Mouse (Mus musculus): ENCODE results near the gene Il5. TPM values are rescaled to one million over a fixed set of nuclear protein-coding genes. Genes with fewer than 3 reads are reported as not detected.
"Not testable (repeated sequence)": the region's sequence is repeated elsewhere in the genome, so short reads cannot be mapped to it uniquely, and the experiment has no call there.

Il5 gene
- total RNA-seq, 2 experiments from 2014 or later, result not detected

DNA sequence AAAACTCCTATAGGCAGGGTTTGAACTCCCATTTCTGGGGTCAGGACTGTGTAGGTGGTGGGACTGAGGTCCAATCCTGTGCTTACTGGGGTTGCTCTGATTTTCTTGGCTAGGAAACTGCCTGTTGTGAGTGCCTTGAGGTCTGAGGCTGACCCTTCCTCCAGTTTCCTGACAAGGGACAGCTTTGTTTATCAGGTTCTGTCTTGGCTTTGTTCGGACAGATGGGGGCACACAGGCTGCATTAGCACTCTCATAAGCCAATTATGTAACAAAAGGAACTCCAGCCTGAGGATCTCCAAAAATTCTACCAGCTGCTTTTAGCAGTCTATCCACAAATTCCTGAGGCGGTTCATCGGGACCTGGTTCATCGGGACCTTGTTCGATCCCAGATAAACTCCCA lies 21.8 kb downstream of the Il5 start:
- DNase-seq (ENCODE audit: low spot score in 2 of 2), result no peak

DNA sequence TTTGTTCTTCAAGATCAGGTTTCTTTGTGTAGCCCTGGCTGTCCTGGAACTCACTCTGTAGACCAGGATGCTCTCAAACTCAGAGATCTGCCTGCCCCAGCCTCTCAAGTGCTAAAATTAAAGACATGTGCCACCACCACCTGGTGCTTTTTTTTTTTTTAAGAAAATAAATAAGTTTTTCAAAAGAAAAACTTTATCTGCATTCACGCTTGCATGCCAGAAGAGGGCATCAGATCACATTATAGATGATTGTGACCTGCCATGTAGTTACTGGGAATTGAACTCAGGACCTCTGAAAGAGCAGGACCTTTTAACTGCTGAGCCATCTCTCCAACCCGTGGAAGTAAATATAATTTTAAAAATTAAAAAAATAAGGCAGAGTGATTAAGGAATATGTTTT lies 24.7 kb downstream of the Il5 start:
- no peak for DNase-seq (ENCODE audit: low spot score in 2 of 2)

DNA sequence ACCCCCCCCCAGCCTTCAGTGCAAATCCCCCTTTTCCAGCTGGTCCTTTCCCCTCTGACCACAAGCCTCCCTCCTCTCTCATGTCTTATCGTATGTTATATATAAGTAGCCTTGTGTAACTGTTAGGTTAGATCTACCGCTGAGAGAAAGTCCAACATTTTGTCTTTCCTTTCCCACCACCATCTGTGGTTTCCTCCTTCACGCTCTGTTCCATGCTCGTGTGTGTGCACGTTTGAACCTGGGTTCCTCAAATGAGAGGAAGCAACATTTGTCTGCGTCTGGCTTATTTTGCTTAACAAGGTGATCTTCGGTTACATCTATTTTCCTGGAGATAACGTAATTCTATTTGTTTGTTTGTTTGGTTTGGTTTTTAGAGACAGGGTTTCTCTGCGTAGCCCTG lies 27.4 kb downstream of the Il5 start:
- DNase-seq (ENCODE audit: low spot score in 2 of 2), result no peak

GRCm38 (mm10) chr11:53748614-53749013 lies 28.0 kb downstream of the Il5 start:
- no peak for DNase-seq (ENCODE audit: low spot score in 2 of 2)

DNA sequence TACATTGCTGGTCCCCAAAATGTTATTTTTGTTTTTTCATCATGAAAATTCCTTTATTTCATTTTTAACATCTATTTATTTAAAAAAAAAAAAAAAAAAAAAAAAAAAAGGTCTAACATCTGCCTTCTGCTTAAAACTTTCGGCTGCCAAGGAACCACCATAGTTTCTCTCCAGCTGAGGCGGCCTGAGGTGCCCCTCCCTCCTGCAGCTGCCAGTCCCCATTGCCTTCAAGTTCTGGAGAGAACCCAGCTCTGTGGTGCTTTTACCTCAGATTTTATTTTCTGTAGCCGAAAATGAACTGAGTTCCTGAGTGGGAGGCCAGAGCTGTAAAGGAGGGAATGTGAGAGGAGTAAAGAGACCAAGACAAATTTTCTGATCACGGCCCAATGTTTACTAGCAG lies 28.7 kb downstream of the Il5 start:
- DNase-seq (ENCODE audit: low spot score in 2 of 2), result no peak

GRCm38 (mm10) chr11:53749716-53750352 lies 29.2 kb downstream of the Il5 start:
- DNase-seq (ENCODE audit: low spot score in 2 of 2), result no peak

GRCm38 (mm10) chr11:53755011-53755595 lies 34.5 kb downstream of the Il5 start:
- DNase-seq (ENCODE audit: low spot score in 2 of 2), result no peak

- no peak for DNase-seq (ENCODE audit: low spot score in 2 of 2)
These were observed 37.0 kb downstream of the Il5 start for GRCm38 (mm10) chr11:53757612-53758011.

DNA sequence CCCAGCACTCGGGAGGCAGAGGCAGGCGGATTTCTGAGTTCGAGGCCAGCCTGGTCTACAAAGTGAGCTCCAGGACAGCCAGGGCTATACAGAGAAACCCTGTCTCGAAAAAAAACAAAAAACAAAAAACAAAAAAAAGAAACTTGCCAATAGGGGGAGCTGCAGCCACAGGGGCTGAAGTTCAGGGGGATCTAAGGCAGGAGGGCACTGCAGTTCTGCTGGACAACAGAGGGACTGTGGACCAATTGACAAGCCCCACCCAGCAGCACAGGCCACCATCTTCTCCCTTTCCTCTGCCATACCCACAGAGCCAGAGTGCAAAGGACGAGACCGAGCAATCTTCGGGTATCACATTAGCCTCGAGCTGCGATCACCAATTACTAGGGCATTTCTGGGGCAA lies 37.4 kb downstream of the Il5 start:
- not testable (repeated sequence) for DNase-seq (ENCODE audit: low spot score in 2 of 2)

DNA sequence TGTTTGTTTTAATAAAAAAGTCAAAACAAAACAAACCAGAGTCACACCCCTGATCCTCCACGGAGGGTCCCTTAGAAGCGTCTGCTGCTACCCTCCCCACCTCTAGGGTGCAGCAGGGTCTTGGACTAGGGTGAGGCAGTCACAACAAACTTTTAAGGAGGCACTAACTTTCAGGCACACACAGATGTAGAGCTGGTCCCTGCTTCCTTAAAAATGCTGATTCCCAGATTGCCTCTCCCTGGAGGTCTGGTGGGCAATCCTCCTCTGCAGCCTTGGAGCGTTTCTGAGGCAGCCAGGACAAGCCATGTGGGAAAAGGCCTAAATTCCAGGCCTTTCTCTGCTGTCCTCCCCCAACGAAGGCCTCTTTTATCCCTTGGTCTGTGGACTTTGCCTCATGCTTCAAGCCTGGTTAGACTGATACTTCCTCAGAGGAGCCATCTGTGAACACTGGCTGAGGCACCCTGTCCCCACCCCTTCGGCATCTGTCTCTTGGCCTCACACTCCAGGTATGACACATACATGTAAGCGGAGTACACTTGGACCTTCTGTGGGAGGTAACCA lies 38.3 kb downstream of the Il5 start:
- DNase-seq (ENCODE audit: low spot score in 2 of 2), result no peak

DNA sequence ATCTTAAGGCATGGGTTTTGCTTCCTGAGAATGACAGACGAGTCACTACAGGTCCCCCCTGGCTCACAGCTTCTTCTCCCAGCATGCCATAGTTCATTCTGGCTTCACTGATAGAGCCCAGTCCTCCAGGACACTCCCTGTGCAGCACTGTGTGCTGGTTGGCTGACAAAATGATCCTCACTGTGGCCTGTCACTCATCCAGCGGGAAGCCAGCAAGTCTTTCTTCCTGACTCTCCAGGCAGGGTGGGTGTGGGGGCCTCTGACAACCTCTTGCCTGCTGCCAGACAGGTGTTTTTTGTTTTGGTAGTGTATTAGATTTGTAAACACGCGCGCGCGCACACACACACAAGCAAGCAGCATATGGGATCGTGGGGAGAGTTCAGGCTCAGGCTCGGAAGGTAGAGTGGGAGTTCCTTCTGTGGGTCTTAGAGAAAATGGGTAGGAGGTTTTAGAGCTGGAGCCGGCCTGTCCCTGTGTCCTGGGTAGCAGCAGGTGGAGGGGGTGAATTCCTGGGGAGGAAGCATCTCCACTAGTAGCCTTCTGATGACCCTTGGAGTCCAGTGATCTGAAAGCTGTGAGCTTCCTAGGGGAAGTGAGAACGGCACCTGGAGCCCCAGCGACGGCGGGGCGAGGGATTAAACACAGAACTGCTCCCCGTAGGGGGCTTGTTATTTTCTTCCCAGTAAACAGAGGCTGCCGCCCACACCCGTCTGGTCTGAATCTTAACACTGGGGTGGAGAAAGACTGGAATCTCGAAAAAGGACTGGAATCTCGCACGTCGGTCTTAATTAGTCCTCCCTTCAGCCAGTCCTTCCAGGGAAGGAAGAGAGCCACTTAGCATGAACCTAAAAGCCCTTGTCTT lies 39.2 kb downstream of the Il5 start:
- DNase-seq (ENCODE audit: low spot score in 2 of 2), result no peak

GRCm38 (mm10) chr11:53761284-53761683 lies 40.7 kb downstream of the Il5 start:
- no peak for DNase-seq (ENCODE audit: low spot score in 2 of 2)

GRCm38 (mm10) chr11:53761822-53762221 lies 41.2 kb downstream of the Il5 start:
- DNase-seq (ENCODE audit: low spot score in 2 of 2), result no peak

GRCm38 (mm10) chr11:53762426-53762825 lies 41.8 kb downstream of the Il5 start:
- DNase-seq (ENCODE audit: low spot score in 2 of 2), result no peak

- peak in 1 of 2 experiments; percentile 29 for DNase-seq (ENCODE audit: low spot score in 2 of 2)
These were observed 42.4 kb downstream of the Il5 start for GRCm38 (mm10) chr11:53762827-53763495.

GRCm38 (mm10) chr11:53763496-53764140 lies 43.0 kb downstream of the Il5 start:
- DNase-seq (ENCODE audit: low spot score in 2 of 2), result peak; percentile 59 to 80

GRCm38 (mm10) chr11:53764581-53764980 lies 44.0 kb downstream of the Il5 start:
- no peak for DNase-seq (ENCODE audit: low spot score in 2 of 2)

- no peak for DNase-seq (ENCODE audit: low spot score in 2 of 2)
These were observed 48.0 kb downstream of the Il5 start for GRCm38 (mm10) chr11:53768422-53769184.

GRCm38 (mm10) chr11:53769185-53769576 lies 48.6 kb downstream of the Il5 start:
- no peak for DNase-seq (ENCODE audit: low spot score in 2 of 2)

- DNase-seq (ENCODE audit: low spot score in 2 of 2), result peak; percentile 79 to 87
These were observed 49.1 kb downstream of the Il5 start, which contains the start of gene Irf1 for GRCm38 (mm10) chr11:53769760-53770124. TSS of gene Irf1 (plus strand) at chr11:53770014.
